Mouse (Mus musculus) spleen, embryonic (tissue): ENCODE results near the gene St6galnac3.
"Not testable (repeated sequence)": the region's sequence is repeated elsewhere in the genome, so short reads cannot be mapped to it uniquely, and the experiment has no call there.

Experiments used
- CTCF ChIA-PET: fragments of 350-600 bp; sonication (Branson Sonifier 250); formaldehyde crosslinking; loops from one replicate; lab custom pipeline; 2022; lab: Charles Lee

The St6galnac3 gene

GRCm38 (mm10) chr3:153724701-153725668 is at the start of gene St6galnac3:
St6galnac3 (minus strand) TSS chr3:153725174.
- CTCF ChIA-PET, result no interaction called here

- CTCF ChIA-PET, result no interaction called here
Measured at GRCm38 (mm10) chr3:153774568-153774967, 49.6 kb upstream of the St6galnac3 start.

GRCm38 (mm10) chr3:153771479-153771878 is 46.5 kb upstream of the St6galnac3 start:
- CTCF ChIA-PET, result interaction anchor here (0.7 kb wide), 1 partner anchor 755 kb away, joined by 7 read pairs; no protein-coding TSS in a partner anchor

DNA sequence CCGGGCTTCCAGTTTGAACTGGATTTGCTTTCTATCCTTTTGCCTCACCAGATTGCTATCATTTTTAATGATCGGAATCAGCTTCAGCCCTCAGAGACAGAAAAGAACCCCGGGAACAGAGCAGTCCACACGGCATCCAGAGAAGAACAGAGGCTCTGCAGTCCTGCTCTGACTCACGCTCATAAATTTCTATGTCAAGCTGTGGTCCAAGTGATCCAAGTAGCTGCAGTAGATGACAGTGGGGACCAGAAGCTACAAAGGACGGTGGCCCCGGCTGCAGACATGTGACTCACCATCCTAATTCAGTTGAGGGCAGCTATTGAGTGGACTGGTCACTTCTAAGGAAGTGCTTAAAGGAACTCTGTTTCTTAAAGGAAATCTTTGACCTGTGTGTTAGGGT is 45.6 kb upstream of the St6galnac3 start:
- CTCF ChIA-PET, result no interaction called here

DNA sequence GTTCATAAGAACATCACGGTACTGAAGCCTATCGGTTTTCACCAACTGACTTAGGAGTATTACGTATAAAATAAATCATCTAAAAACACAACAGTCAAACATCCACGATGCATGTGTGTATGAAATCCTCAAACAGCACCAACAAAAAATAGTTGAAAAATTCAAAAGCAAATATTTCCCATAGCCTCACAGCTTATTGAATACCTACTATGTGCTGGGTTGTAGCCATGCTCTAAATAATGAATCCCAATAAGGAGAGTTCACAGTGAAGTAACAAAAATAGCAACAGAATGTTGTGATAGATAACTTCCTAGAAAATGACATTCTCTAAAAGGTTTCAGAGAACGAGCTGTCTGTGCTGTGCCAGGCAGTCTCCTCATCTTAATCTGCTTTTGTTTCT is 44.2 kb upstream of the St6galnac3 start:
- CTCF ChIA-PET, result no interaction called here

GRCm38 (mm10) chr3:153765171-153765570 is 40.2 kb upstream of the St6galnac3 start:
- CTCF ChIA-PET, result no interaction called here

DNA sequence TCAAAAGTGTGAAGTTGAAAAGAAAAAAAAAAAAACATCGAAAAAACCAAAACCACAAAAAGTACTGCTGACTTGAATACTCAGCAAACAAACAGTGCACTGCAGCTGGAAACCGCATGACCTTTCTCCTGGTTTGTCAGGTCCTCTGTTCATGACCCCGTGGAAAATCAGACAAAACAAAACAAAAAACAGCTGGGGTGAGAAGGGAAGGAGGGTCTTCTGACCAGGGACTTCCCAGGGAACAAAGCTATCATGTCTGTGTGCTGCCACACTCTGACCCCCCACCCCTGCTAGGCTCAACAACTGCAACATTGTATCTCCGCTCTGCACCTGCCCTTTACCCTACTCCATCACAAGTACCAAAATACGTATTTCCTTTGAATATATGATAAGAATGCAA is 39.8 kb upstream of the St6galnac3 start:
- CTCF ChIA-PET, result no interaction called here

- CTCF ChIA-PET, result interaction anchor here (0.6 kb wide), 1 partner anchor 312 kb away, joined by 3 read pairs; no protein-coding TSS in a partner anchor
Measured at GRCm38 (mm10) chr3:153761171-153761570, 36.2 kb upstream of the St6galnac3 start.

DNA sequence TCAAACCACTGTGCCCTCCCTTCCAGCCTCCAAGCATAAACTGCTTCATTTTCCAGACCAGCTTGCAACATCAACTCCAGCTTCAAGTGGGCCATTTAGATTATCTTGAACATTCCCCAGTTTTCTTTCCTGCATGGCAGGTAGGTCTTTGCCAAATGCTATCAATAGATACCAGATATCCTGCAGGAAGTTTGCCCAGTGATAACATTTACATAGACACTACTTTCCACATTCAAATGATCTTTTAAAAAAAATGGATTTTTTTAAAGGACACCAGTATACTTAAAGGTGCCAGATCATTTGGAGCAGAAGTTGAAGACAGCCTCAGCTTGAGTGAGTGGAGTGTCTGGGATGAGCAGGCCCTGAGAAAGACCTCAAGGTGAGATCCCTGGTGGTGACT is 34.3 kb upstream of the St6galnac3 start:
- CTCF ChIA-PET, result no interaction called here

DNA sequence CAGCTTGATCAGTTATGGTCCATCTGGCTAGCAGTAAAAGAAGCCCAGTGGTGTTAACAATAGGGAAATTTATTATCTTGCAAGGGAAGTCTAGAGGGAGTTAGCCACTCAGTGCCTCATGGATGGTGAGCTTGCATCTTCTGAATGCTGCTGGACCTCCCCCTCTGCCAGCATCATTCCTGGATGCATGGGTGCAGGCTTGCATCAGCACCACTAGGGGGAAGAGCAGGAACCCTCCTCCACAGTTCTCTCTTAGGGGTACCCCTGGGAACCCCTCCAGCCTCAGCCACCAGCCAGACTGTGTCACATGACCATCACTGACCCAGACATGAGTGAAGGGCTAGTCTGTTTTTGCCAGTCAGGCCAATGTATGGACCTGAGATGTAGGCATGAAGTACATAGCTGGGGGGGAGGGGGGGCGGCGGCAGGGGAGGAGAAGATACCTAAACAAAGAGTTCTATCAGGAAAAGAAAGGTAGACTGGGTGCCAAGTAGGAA is 31.6 kb upstream of the St6galnac3 start:
- CTCF ChIA-PET, result no interaction called here

DNA sequence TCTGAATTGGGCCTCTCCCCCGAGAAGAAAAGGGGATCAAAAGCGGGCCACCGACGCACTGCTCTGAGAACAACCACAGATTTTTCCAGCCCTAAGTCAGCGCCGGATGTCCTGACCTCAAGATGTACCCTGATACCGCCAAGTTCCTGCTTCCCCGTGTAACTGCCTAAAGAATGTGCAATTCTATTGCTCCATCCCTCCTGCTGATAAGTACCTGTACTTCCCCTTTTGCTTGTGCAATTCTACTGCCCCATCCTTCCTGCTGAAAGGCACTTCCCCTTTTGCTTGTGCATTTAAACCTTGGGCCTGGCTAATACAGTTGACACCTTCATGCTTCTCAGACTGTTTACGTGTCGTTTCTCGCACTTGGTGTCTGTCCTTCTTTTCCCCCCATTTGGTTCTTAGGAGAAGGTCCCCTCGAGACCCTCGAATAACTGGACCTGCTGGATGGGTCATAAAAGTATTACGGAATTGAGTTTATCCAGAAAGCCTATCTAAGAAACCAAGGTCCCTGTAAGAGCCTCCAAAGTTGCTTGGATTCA is 30.9 kb upstream of the St6galnac3 start:
- CTCF ChIA-PET, result not testable (repeated sequence)

GRCm38 (mm10) chr3:153751435-153751834 is 26.5 kb upstream of the St6galnac3 start:
- CTCF ChIA-PET, result no interaction called here

GRCm38 (mm10) chr3:153749359-153749758 is 24.4 kb upstream of the St6galnac3 start:
- CTCF ChIA-PET, result no interaction called here

GRCm38 (mm10) chr3:153748293-153748692 is 23.3 kb upstream of the St6galnac3 start:
- CTCF ChIA-PET, result no interaction called here

GRCm38 (mm10) chr3:153745099-153745498 is 20.1 kb upstream of the St6galnac3 start:
- CTCF ChIA-PET, result no interaction called here

DNA sequence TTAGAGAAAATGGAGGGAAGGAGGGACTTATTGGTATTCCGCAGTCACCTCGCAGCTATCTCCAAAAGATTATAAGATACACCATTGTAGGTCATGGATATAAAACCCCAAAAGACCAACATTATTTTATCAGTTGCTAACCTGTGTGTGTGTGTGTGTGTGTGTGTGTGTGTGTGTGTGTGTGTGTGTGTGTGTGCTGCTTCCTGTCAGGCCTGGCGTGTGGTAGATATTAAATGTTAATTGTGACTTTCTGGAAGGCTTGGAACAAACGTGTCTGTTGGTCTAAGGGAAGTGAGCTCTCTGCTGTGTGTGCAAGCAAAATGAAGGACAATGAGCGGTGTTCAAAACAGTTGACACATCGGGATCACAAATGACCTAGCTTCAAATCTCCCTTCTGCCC is 19.5 kb upstream of the St6galnac3 start:
- CTCF ChIA-PET, result no interaction called here

DNA sequence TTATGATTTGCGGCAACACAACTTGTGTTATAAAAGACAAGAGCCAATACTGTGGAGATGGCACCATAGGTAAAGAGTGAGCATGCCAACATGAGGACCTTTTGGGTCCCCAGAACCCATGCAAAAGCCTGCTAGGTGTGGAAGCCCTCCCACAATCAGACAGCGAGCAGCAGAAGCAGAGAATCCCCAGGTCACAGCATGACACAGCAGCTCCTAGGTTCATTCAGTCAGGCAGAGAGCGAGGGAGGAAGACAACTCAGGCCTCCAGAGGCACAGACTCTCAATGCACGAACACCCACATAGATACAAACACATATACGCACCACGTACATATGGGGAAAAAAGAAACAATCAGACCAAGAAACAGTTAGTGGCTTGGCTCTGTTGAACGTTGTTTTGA is 16.8 kb upstream of the St6galnac3 start:
- CTCF ChIA-PET, result no interaction called here

DNA sequence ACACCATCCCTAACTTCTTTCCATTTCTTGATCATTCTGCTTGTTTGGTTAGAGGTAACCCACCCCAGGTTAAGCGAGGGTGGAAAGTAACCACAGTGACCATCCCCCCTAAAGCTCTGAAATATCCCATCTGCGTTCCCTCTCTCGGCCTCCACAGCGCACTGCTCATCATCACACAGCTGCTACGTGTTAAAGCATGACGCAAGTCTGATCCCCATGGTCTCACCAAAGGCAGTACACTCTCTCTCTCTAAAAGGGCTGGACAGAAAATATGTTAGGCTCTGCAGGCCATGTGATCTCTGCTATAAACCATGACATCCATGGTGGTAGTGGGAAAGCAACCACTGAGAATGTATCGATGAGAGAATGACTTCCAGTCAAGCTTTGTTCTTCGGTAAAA is 14.4 kb upstream of the St6galnac3 start:
- CTCF ChIA-PET, result no interaction called here

- CTCF ChIA-PET, result no interaction called here
Measured at GRCm38 (mm10) chr3:153738421-153738820, 13.4 kb upstream of the St6galnac3 start.

DNA sequence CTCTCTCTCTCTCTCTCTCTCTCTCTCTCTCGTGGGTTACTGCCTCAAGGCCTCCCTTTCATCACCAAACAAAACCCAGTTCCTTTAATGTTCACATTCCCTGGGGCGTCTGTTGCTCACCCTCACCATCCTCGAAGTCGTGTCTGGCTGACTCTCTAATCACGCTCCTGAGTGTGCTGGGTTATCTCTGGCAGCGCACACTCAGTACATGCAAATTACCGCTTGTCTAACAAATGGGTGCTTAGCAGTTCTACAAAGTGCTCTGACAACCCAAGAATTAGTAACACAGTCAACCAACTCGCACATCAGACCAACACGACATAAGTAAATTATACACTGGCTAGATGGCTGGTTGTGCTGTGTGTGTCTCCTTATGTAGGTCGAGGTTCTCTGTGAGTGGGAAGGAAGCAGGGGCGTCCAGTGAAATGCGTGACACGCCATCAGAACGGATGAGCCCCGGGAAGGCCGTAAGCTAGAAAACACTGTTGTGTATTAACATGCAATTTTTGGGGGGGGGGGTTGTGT is 11.8 kb upstream of the St6galnac3 start:
- CTCF ChIA-PET, result no interaction called here

DNA sequence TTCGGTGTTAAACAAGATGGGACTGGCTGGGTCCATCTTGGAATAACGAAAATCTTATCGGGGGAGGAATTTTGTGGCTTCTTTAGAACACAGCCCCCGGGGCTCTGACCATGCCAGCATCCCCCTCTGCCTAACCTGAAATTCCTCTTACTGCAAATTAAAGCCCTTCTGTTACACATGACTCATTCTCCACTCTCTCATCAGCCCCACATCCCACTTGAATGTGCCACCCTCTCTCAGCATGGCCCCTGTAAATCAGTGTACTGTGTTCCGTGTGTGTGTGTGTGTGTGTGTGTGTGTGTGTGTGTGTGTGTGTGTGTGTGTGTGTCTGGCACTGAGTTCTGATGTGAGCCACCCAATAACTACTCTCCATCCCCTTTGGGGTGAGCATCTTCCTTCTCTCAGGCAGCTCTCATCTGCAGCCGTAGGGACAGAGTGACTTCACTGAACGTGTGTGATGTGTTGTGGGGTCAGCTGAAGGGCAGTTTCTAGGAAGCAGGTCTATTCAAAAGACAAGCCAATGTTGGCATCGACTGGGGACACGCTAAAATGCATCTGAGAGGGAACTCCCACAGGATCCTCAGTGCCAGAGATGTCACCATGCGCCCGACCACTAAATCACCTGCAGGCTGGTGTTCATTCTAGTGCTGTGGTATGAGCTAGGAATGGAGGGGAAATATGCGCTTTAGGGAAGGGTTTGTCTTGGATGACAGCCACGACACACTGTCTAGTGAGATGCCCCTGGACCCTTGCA is 11.0 kb upstream of the St6galnac3 start:
- CTCF ChIA-PET, result no interaction called here

DNA sequence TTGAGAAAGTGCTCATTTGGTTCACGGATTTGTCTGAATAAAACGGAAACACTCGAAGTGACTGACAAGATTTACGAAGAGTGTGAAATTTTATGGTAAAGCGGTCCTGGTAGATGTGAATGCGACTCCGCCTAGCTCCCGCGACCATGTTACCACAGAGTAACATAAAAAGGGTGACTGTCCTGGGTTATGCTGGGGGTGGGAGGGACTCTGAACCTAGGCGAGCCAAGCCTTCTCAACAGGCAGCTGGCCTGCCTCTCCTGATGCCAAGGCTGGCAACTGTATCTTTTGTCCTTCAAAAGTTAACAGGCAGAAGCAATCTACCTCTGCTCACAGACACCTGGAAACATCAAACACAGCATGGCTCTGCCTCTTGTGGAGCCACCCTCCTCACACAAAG is 9.8 kb upstream of the St6galnac3 start:
- CTCF ChIA-PET, result no interaction called here
